Mouse (Mus musculus): ENCODE results near the gene Cbr1.

Gene Cbr1

DNA sequence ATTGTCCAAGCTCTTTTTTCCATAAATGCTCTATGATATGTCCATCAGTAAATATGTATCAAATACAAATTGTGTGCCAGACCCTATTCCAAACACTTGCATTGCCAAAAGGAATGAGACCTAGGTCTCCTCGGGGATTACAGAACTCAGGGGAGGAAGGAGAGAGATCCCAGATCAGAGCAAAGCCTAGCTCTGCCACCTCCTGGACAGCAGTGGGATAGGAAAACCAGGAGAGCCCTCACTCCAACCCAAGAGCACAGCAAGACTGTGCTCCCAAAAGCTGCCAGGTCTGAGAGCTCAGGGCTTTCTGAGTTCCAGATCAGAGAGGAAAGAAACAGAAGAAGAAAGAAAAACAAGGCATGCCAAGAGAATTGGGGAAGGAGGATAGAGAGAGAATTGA is 21.1 kb downstream of the Cbr1 start:
- Histone ChIP-seq H3K36me3 (ENCODE audit: insufficient read depth, low read length) (no peaks in the 10 kb centered on the region), H3K4me1 (replicated peaks; ENCODE audit: low read depth, low read length) (no peaks in the 10 kb centered on the region), H3K4me3 (replicated peaks; ENCODE audit: low read length) (no peak overlapping the region), H3K27me3 (ENCODE audit: insufficient read depth, low read length) (no peaks in the 10 kb centered on the region), H3K9me3 (ENCODE audit: low read length) (peaks cover 6% of the 10 kb centered on the region; the same call in 1 of the 2 replicates)
- TF ChIP-seq CTCF (conservative IDR thresholded peaks at IDR 0.05; ENCODE audit: low read length) (peak; percentile 30), NANOG (IDR thresholded peaks at IDR 0.05; ENCODE audit: borderline replicate concordance, low read length) (no peak), POU5F1 (IDR thresholded peaks at IDR 0.05; ENCODE audit: borderline replicate concordance, low read length) (no peak)

DNA sequence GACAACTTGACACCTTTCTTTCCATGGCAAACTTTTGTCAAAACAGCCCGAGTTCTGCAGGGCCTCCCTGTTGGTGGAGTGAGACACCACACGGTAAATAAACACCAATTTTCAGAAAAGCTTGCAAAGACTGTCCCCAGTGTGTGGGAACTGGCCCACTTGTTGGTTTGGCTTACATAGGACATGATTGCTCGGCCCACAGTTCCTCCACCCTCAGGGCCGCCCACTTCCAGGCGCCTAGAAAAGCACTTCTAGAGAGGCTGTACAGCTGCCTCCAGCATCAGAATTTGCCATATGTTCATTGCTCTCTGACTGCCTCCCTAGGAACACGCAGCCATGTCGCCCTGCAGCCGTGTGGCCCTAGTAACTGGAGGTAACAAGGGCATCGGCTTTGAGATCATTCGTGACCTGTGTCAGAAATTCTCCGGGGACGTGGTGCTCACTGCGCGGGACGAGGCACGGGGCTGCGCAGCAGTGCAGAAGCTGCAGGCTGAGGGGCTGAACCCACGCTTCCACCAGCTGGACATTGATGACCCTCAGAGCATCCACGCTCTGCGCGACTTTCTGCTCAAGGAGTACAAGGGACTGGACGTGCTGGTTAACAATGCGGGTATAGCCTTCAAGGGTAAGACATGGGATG is 22.2 kb downstream of the Cbr1 start, which contains the start of gene Gm5678:
TSS of gene Gm5678 (plus strand) at position 337 of the 640 bp plus-strand sequence.
- no peaks in the 10 kb centered on the region for H3K4me1 ChIP-seq (replicated peaks; ENCODE audit: low read depth, low read length)
- no peak within 1 kb of the TSS for H3K4me3 ChIP-seq (replicated peaks; ENCODE audit: low read length)
- peaks cover 6% of the 10 kb centered on the region; the same call in 1 of the 2 replicates for H3K9me3 ChIP-seq (ENCODE audit: low read length)
- no peaks in the 10 kb centered on the region for H3K27me3 ChIP-seq (ENCODE audit: insufficient read depth, low read length)
- TF ChIP-seq CTCF (conservative IDR thresholded peaks at IDR 0.05; ENCODE audit: low read length): no peak
- H3K36me3 ChIP-seq (ENCODE audit: insufficient read depth, low read length): no peaks in the 10 kb centered on the region

DNA sequence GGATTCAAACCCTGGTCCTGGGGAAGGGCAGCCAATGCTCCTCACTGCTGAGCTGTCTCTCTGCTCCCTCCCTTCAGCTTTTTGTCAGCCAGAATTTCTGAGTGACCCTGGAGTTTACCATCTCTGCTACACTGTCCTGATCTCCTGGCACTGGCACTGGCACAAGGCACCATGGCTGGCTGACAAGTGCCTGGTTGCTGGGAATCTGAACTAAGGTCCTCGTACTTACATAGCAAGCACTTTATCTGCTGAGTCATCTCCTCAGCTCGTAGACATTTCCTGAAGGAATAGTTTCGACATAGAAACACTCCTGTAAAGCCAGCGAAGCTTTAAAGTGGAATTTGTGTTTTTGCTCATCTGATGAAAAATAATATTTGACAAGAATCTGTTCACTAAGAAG is 38.4 kb downstream of the Cbr1 start:
- no peaks in the 10 kb centered on the region for H3K36me3 ChIP-seq (ENCODE audit: insufficient read depth, low read length)
- H3K27me3 ChIP-seq (ENCODE audit: insufficient read depth, low read length): no peaks in the 10 kb centered on the region
- TF ChIP-seq NANOG (IDR thresholded peaks at IDR 0.05; ENCODE audit: borderline replicate concordance, low read length) (no peak), POU5F1 (IDR thresholded peaks at IDR 0.05; ENCODE audit: borderline replicate concordance, low read length) (no peak), CTCF (conservative IDR thresholded peaks at IDR 0.05; ENCODE audit: low read length) (no peak)
- no peak overlapping the region for H3K4me3 ChIP-seq (replicated peaks; ENCODE audit: low read length)
- H3K4me1 ChIP-seq (replicated peaks; ENCODE audit: low read depth, low read length): no peaks in the 10 kb centered on the region
- no peaks in the 10 kb centered on the region for H3K9me3 ChIP-seq (ENCODE audit: low read length)

DNA sequence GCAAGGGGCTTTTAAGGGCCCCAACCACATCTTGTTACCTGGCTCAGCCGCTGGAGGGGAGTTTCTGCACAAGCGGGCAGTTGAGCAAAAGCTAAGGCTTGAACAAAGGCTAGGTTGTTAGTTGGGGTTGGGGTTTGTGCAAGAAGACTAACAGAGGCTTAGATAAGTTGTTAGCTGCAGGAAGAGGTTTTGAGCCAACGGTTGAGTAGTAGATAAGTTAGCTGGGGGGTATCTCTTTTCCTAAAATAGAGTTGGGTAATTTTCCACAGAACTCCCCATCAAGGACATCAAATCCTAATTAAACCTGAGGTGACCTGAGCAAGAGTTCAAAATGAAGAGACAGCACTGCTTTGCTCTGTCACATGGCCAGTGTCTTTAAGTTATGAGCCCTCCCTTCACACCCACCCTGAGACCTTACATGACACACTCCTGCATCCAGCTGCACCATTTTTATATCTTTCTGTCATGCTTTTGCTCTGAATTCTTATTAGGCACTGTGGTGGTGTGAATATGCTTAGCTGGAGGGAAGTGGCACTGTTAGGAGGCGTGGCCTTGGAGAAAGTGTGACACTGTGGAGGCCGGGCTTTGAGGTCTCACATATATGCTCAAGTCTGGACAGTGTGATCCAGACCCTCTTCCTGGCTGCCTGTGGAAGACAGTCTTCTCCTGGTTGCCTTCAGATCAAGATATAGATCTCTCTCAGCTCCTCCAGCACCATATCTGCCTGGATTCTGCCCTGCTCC is 43.0 kb downstream of the Cbr1 start:
- no peaks in the 10 kb centered on the region for H3K27me3 ChIP-seq (ENCODE audit: insufficient read depth, low read length)
- no peak overlapping the region for H3K4me3 ChIP-seq (replicated peaks; ENCODE audit: low read length)
- H3K36me3 ChIP-seq (ENCODE audit: insufficient read depth, low read length): no peaks in the 10 kb centered on the region
- H3K9me3 ChIP-seq (ENCODE audit: low read length): no peaks in the 10 kb centered on the region
- no peaks in the 10 kb centered on the region for H3K4me1 ChIP-seq (replicated peaks; ENCODE audit: low read depth, low read length)
- TF ChIP-seq CTCF (conservative IDR thresholded peaks at IDR 0.05; ENCODE audit: low read length) (no peak), POU5F1 (IDR thresholded peaks at IDR 0.05; ENCODE audit: borderline replicate concordance, low read length) (no peak), NANOG (IDR thresholded peaks at IDR 0.05; ENCODE audit: borderline replicate concordance, low read length) (no peak)
